Mouse (Mus musculus): Measurements from ENCODE around the gene Cldn22. TPM values are rescaled to one million over a fixed set of nuclear protein-coding genes. Genes with fewer than 3 reads are reported as not detected.

Cldn22 gene
- total and polyA plus RNA-seq, 3 experiments: not detected

DNA sequence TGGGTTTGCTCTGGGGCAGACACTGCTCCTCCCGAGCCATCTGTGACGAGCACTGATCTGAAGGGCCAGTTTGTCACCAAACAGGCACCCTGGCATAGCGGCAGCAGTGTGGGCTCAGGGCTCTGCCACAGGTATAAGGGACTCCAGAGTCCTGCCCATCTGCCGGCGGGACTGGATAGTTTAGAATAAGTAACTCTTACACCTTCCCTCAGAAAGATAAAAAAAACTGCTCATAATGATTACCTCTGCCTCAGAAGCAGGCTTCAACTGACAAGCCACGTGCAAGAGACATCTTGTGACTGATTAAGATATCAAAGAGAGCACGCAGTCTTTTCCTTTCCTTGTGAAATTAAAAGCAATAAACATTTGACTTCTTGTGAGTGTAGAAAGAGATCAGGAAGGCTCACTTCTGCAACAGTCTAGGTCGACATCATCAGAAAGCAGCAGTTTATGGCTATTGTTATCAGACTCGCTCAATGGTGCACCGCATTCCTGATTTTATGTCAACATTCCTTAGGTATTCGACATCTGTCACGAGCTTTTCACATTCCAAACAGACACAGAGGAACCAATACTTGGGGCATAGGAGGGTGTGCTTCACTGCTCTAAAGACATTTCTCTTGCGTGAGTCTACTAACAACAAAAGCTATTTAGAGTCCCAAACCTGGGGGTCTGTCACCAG lies 50.4 kb downstream of the Cldn22 start:
- no peaks in the 10 kb centered on the region for H3K4me1 ChIP-seq (ENCODE audit: control insufficient read depth in 1 of 2, insufficient read depth in 2 of 2, low read length in 2 of 2)
- H3K4me3 ChIP-seq (ENCODE audit: control insufficient read depth in 1 of 2, insufficient read depth in 1 of 2, low read depth in 2 of 2, low read length in 2 of 2): no peak overlapping the region
- H3K79me2 ChIP-seq (ENCODE audit: control insufficient read depth, insufficient read depth, low read length, poor library complexity): no peaks in the 10 kb centered on the region
- DNase-seq (ENCODE audit: low read depth, low spot score): peak; percentile 17
- H3K9me3 ChIP-seq (replicated peaks; ENCODE audit: insufficient read depth, low read length): no peaks in the 10 kb centered on the region
- no peak overlapping the region for H3K9ac ChIP-seq (ENCODE audit: control insufficient read depth, low read depth, low read length, poor library complexity, severe bottlenecking)
- no peak overlapping the region for H3K27ac ChIP-seq (ENCODE audit: control insufficient read depth, low read depth, low read length)
- TF ChIP-seq MAZ (IDR thresholded peaks at IDR 0.05; ENCODE audit: low read depth, low read length): no peak
- TF ChIP-seq TCF12 (IDR thresholded peaks at IDR 0.05; ENCODE audit: low read depth, low read length): peak; percentile 32; the same call in 1 of the 2 replicates
- TF ChIP-seq ZMIZ1 (IDR thresholded peaks at IDR 0.05; ENCODE audit: low read depth, low read length): no peak
- TF ChIP-seq MAX (IDR thresholded peaks at IDR 0.05; ENCODE audit: low read length): peak; percentile 49; the same call in 1 of the 2 replicates
- TF ChIP-seq BHLHE40 (IDR thresholded peaks at IDR 0.05; ENCODE audit: borderline replicate concordance, low read depth, low read length): peak; percentile 44; the same call in 1 of the 2 replicates
- TF ChIP-seq USF1 (IDR thresholded peaks at IDR 0.05; ENCODE audit: low read depth, low read length): no peak
- peak; percentile 15 to 61; a peak in 1 of 4 replicates for TF ChIP-seq EP300 (IDR thresholded peaks at IDR 0.05; ENCODE audit: low read depth in 1 of 2, low read length in 2 of 2)
- no peaks in the 10 kb centered on the region for H3K27me3 ChIP-seq (ENCODE audit: control insufficient read depth in 1 of 2, insufficient read depth in 2 of 2, low read length in 2 of 2)
- H3K36me3 ChIP-seq (ENCODE audit: control insufficient read depth in 1 of 2, insufficient read depth in 2 of 2, low read length in 2 of 2): peaks cover 0 to under 1% of the 10 kb centered on the region in 2 experiments; a peak in 1 of 4 replicates

Other genes starting within 250 kb of the Cldn22 start
- 17.9 and 18.6 TPM in 2 replicates for gene Ing2, start 148.9 kb upstream of the Cldn22 start, total RNA-seq (2012; rRNA removed)
- 100 to 1,000 TPM in 1 of 2 experiments, 10 to 100 TPM in 1; 61.7 to 363 TPM for gene Ing2, start 148.9 kb upstream of the Cldn22 start, polyA plus RNA-seq (2012; ENCODE audit: insufficient read depth in 1 of 2, insufficient read length in 2 of 2, low read depth in 1 of 2, low replicate concordance in 2 of 2, missing spikeins in 1 of 2)
- 12.4 and 14.1 TPM in 2 replicates for gene Cdkn2aip, start 110.5 kb upstream of the Cldn22 start, total RNA-seq (2012; rRNA removed)
- gene Cdkn2aip, start 110.5 kb upstream of the Cldn22 start, polyA plus RNA-seq (2012; ENCODE audit: insufficient read depth in 1 of 2, insufficient read length in 2 of 2, low read depth in 1 of 2, low replicate concordance in 2 of 2, missing spikeins in 1 of 2): 100 to 1,000 TPM in 1 of 2 experiments, 10 to 100 TPM in 1; 13.5 to 101 TPM
- not detected in 2 replicates for gene Cldn24, start 2.3 kb upstream of the Cldn22 start, total RNA-seq (2012; rRNA removed)
- not detected for gene Cldn24, start 2.3 kb upstream of the Cldn22 start, polyA plus RNA-seq (2012; ENCODE audit: insufficient read depth in 1 of 2, insufficient read length in 2 of 2, low read depth in 1 of 2, low replicate concordance in 2 of 2, missing spikeins in 1 of 2)
- 6.3 and 7.5 TPM in 2 replicates for gene Wwc2, start 166.4 kb downstream of the Cldn22 start, total RNA-seq (2012; rRNA removed)
- gene Wwc2, start 166.4 kb downstream of the Cldn22 start, polyA plus RNA-seq (2012; ENCODE audit: insufficient read depth in 1 of 2, insufficient read length in 2 of 2, low read depth in 1 of 2, low replicate concordance in 2 of 2, missing spikeins in 1 of 2): 10 to 100 TPM in 1 of 2 experiments, not detected in 1; 14.8 TPM

Data from MEL (cell line).